Mouse (Mus musculus) hindbrain, embryonic 13.5 days (tissue): ENCODE data around the gene Smlr1. TPM values are rescaled to one million over a fixed set of nuclear protein-coding genes. Genes with fewer than 3 reads are reported as not detected.

Experiments
- ATAC-seq: fragments of 200-750 bp; cut with Nextera tagmentation; 2 replicates; pipeline ENCODE4 v1.8.0; 2017; ENCODE audit warnings: moderate TSS enrichment; ENCODE audit not compliant: low FRiP score
- H3K27ac ChIP-seq: fragments of 300-500 bp; sonication (generic); 2 replicates; pipeline ENCODE4 v1.5.1; 2015; ENCODE audit warnings: inconsistent platforms, mild to moderate bottlenecking, moderate library complexity
- H3K27me3 ChIP-seq: fragments of 300-500 bp; sonication (generic); 2 replicates; pipeline ENCODE4 v1.6.1; 2015; ENCODE audit warnings: mild to moderate bottlenecking, inconsistent platforms
- H3K36me3 ChIP-seq: fragments of 300-500 bp; sonication (generic); 2 replicates; pipeline ENCODE4 v1.6.1; 2015; ENCODE audit warnings: mild to moderate bottlenecking, inconsistent platforms
- H3K4me1 ChIP-seq: fragments of 300-500 bp; sonication (generic); replicated peaks from 2 replicates; pipeline ENCODE4 v1.6.1; 2015; ENCODE audit warnings: inconsistent platforms
- H3K4me2 ChIP-seq: fragments of 300-500 bp; sonication (generic); 2 replicates; pipeline ENCODE4 v1.6.1; 2015; ENCODE audit warnings: inconsistent platforms, mild to moderate bottlenecking, moderate library complexity
- H3K4me3 ChIP-seq: fragments of 300-500 bp; sonication (generic); 2 replicates; pipeline ENCODE4 v1.5.1; 2015; ENCODE audit warnings: mild to moderate bottlenecking, inconsistent platforms
- H3K9ac ChIP-seq: fragments of 300-500 bp; sonication (generic); 2 replicates; pipeline ENCODE4 v1.6.1; 2015; ENCODE audit warnings: mild to moderate bottlenecking, inconsistent platforms
- H3K9me3 ChIP-seq: fragments of 300-500 bp; sonication (generic); 2 replicates; pipeline ENCODE4 v1.6.1; 2016; ENCODE audit warnings: inconsistent platforms
- WGBS: fragments of 180-500 bp; shearing (Covaris S2); methylation state at CpG from one replicate; pipeline ENCODE4 v1.1.7; 2015; 5-methylcytosine and 5-hydroxymethylcytosine counted together
- polyA plus RNA-seq: library from polyadenylated mRNA; unstranded; fragments of >200 nt; fragmentation: Nextera tagmentation; extraction: Ambion mirVana; gene quantifications from 2 replicates; pipeline ENCODE4 v1.2.1, GENCODE M21; 2015

Smlr1 gene
- polyA plus RNA-seq, 1 experiment from 2014 or later: 0.12 TPM

DNA sequence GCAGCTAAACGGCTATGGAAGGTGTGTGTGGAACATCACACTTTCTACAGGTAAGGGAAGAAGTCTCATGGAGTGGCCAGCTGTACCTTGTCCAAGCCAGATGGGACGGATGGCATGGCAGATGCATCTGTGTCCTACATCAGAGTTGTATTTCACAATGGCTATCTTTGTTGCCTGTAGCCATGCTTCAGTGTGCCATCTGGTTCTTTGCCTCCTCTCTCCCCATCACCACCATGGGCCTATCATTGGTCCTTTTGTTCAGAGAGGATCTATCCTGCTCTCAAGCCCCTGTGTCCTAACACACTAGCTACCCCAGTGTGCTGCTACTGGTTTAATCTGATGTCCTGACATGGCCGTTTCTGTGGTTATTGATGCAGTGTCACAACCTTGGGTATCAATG is 56.4 kb downstream of the Smlr1 start:
- Histone ChIP-seq H3K4me1 (no peaks in the 10 kb centered on the region), H3K27me3 (no peaks in the 10 kb centered on the region), H3K4me2 (no peak overlapping the region), H3K36me3 (0 out of 2 replicates have a peak, but pooled peaks cover 5% of the 10 kb centered on the region), H3K27ac (no peak overlapping the region), H3K9ac (no peak overlapping the region), H3K4me3 (no peak overlapping the region), H3K9me3 (no peaks in the 10 kb centered on the region)
- 92% methylated on average over 3 of the region's 3 CpGs for WGBS
- ATAC-seq: no peak

Other genes starting within 250 kb of the Smlr1 start
- gene Akap7, start 228.4 kb downstream of the Smlr1 start, polyA plus RNA-seq: 28.1 and 31.5 TPM in 2 replicates
- 23.7 and 24.9 TPM in 2 replicates for gene Epb41l2, start 176.5 kb downstream of the Smlr1 start, polyA plus RNA-seq